Mouse (Mus musculus) bone marrow macrophage, adult 2 months (primary cell): ENCODE measurements around the gene Plxdc2.

Source experiments
- CTCF ChIP-seq: IDR thresholded peaks from 2 replicates; pipeline ENCODE4 v1.5.1; 2012; ENCODE audit warnings: low read depth, mild to moderate bottlenecking, low read length, moderate library complexity
- POLR2A ChIP-seq: IDR thresholded peaks from 2 replicates; pipeline ENCODE4 v1.6.1; 2012; ENCODE audit warnings: mild to moderate bottlenecking, low read depth, low read length, borderline replicate concordance

DNA sequence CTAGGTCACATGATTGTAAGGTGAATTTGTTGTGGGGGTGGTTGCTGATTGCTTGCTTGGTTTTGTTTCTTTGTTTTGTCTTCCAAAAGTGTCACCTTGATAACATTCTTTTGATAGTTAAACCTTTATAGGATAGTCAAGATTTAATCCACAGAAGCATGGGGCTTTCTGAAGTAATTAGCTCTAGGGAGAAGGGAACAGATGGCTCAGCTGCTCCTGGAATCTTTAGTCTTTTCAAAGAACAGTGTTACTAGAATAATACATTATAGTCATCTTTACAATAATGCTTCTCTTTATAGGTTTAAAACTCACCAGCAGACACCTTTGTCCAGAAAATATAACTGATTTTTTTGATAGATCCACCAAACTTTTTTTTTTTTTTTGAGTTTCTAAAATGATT, 31.7 kb downstream of the Plxdc2 start:
- TF ChIP-seq POLR2A (no peak), CTCF (no peak)
